Mouse (Mus musculus) CH12.LX (cell line): ENCODE measurements around the gene Myl7. TPM values are rescaled to one million over a fixed set of nuclear protein-coding genes. Genes with fewer than 3 reads are reported as not detected.

ENCODE experiments used
- DNase-seq: peaks from one replicate; pipeline ENCODE4 v3.0.0-alpha.2; 2013; ENCODE audit errors: extremely low read depth
- H3K27ac ChIP-seq: 2 replicates; pipeline ENCODE4 v1.5.1; 2012; ENCODE audit warnings: low read depth, mild to moderate bottlenecking, control low read depth, moderate library complexity; ENCODE audit not compliant: insufficient read depth
- H3K27me3 ChIP-seq: replicated peaks from 2 replicates; pipeline ENCODE3; 2012; ENCODE audit warnings: inconsistent platforms
- H3K36me3 ChIP-seq, 2 experiments: replicated peaks in 1 of 2; 2 replicates each; pipeline versions ENCODE3 to v1.6.1; 2012; ENCODE audit warnings: inconsistent platforms in 1 of 2, low read length in 1 of 2, mild to moderate bottlenecking in 1 of 2, mixed read lengths in 1 of 2, moderate library complexity in 1 of 2; ENCODE audit not compliant: control insufficient read depth in 1 of 2, insufficient read depth in 1 of 2
- H3K4me1 ChIP-seq, 2 experiments: 2 replicates each; pipeline ENCODE4 v1.6.1; 2012; ENCODE audit warnings: inconsistent platforms in 1 of 2, moderate library complexity in 1 of 2; ENCODE audit not compliant: insufficient read depth in 2 of 2, control insufficient read depth in 1 of 2
- H3K4me2 ChIP-seq: 2 replicates; pipeline ENCODE4 v1.6.1; 2012; ENCODE audit warnings: low read depth, mild to moderate bottlenecking, control low read depth; ENCODE audit not compliant: poor library complexity, insufficient read depth, severe bottlenecking
- H3K4me3 ChIP-seq, 3 experiments: fragments of 150-350 bp in 1 of 3; sonication (generic) in 1 of 3; replicated peaks in 1 of 3; 2 replicates each; pipeline versions ENCODE3 to v1.5.1; 2011 to 2012; ENCODE audit warnings: low read depth in 2 of 3, low read length in 2 of 3, mild to moderate bottlenecking in 2 of 3, moderate library complexity in 2 of 3, control low read depth in 1 of 3, improper control_type of control experiment in 1 of 3, inconsistent platforms in 1 of 3, mixed read lengths in 1 of 3; ENCODE audit not compliant: poor library complexity in 1 of 3
- H3K79me2 ChIP-seq: replicated peaks from 2 replicates; pipeline ENCODE4 v1.6.1; 2012; ENCODE audit warnings: mild to moderate bottlenecking, moderate library complexity; ENCODE audit not compliant: control insufficient read depth, poor library complexity, insufficient read depth, severe bottlenecking; ENCODE audit errors: extremely low read depth
- H3K9ac ChIP-seq: 2 replicates; pipeline ENCODE4 v1.6.1; 2012; ENCODE audit warnings: low read depth, mild to moderate bottlenecking, control low read depth, moderate library complexity; ENCODE audit not compliant: insufficient read depth
- H3K9me3 ChIP-seq: replicated peaks from 2 replicates; pipeline ENCODE3; 2012; ENCODE audit warnings: low read length, inconsistent platforms, mixed read lengths
- CHD1 ChIP-seq: IDR thresholded peaks from 2 replicates; pipeline ENCODE4 v1.6.1; 2012; ENCODE audit warnings: low read depth, low read length, improper control_type of control experiment, inconsistent platforms
- E2F4 ChIP-seq: IDR thresholded peaks from 2 replicates; pipeline ENCODE4 v1.6.1; 2011; ENCODE audit warnings: low read depth, low read length, improper control_type of control experiment; ENCODE audit not compliant: insufficient replicate concordance
- EP300 ChIP-seq: IDR thresholded peaks from 2 replicates; pipeline ENCODE4 v1.6.1; 2011; ENCODE audit warnings: low read length, improper control_type of control experiment
- ETS1 ChIP-seq: conservative IDR thresholded peaks from 2 replicates; pipeline ENCODE4 v1.6.1; 2012; ENCODE audit warnings: low read depth, mild to moderate bottlenecking, inconsistent platforms, low read length, improper control_type of control experiment, moderate library complexity
- IRF4 ChIP-seq: IDR thresholded peaks from 2 replicates; pipeline ENCODE4 v1.6.1; 2014; ENCODE audit warnings: low read depth, mild to moderate bottlenecking, inconsistent platforms, low read length, improper control_type of control experiment
- JUN ChIP-seq: IDR thresholded peaks from 2 replicates; pipeline ENCODE4 v1.6.1; 2011; ENCODE audit warnings: low read depth, mild to moderate bottlenecking, low read length, improper control_type of control experiment, moderate library complexity; ENCODE audit not compliant: insufficient read depth
- JUND ChIP-seq: conservative IDR thresholded peaks from 2 replicates; pipeline ENCODE4 v1.6.1; 2011; ENCODE audit warnings: low read depth, low read length, improper control_type of control experiment
- KAT2A ChIP-seq: IDR thresholded peaks from 2 replicates; pipeline ENCODE4 v1.6.1; 2012; ENCODE audit warnings: low read length, improper control_type of control experiment, inconsistent platforms; ENCODE audit not compliant: insufficient replicate concordance
- MAX ChIP-seq: IDR thresholded peaks from 2 replicates; pipeline ENCODE4 v1.6.1; 2011; ENCODE audit warnings: low read length, improper control_type of control experiment
- MAZ ChIP-seq: IDR thresholded peaks from 2 replicates; pipeline ENCODE4 v1.6.1; 2012; ENCODE audit warnings: low read depth, mild to moderate bottlenecking, inconsistent platforms, low read length, improper control_type of control experiment, moderate library complexity
- MEF2A ChIP-seq: IDR thresholded peaks from 2 replicates; pipeline ENCODE4 v1.6.1; 2014; ENCODE audit warnings: low read depth, mild to moderate bottlenecking, inconsistent platforms, low read length, improper control_type of control experiment, borderline replicate concordance
- NELFE ChIP-seq: IDR thresholded peaks from 2 replicates; pipeline ENCODE4 v1.6.1; 2011; ENCODE audit warnings: low read depth, low read length, improper control_type of control experiment
- NRF1 ChIP-seq: IDR thresholded peaks from 2 replicates; pipeline ENCODE4 v1.6.1; 2014; ENCODE audit warnings: low read depth, mild to moderate bottlenecking, inconsistent platforms, low read length, improper control_type of control experiment, moderate library complexity
- POLR2A ChIP-seq: IDR thresholded peaks from 2 replicates; pipeline ENCODE4 v1.6.1; 2011; ENCODE audit warnings: low read depth, mild to moderate bottlenecking, improper control_type of control experiment, low read length
- USF1 ChIP-seq: IDR thresholded peaks from 2 replicates; pipeline ENCODE4 v1.6.1; 2014; ENCODE audit warnings: low read depth, mild to moderate bottlenecking, inconsistent platforms, low read length, improper control_type of control experiment
- USF2 ChIP-seq: conservative IDR thresholded peaks from 2 replicates; pipeline ENCODE4 v1.6.1; 2011; ENCODE audit warnings: low read depth, low read length, improper control_type of control experiment
- ZC3H11A ChIP-seq: IDR thresholded peaks from 2 replicates; pipeline ENCODE4 v1.6.1; 2012; ENCODE audit warnings: low read depth, mild to moderate bottlenecking, inconsistent platforms, low read length, improper control_type of control experiment
- ZMIZ1 ChIP-seq: IDR thresholded peaks from 2 replicates; pipeline ENCODE4 v1.6.1; 2012; ENCODE audit warnings: low read depth, mild to moderate bottlenecking, inconsistent platforms, low read length, improper control_type of control experiment
- ZNF384 ChIP-seq: IDR thresholded peaks from 2 replicates; pipeline ENCODE4 v1.6.1; 2012; ENCODE audit warnings: low read depth, low read length, improper control_type of control experiment, inconsistent platforms
- dilution Hi-C: fragments of 300-500 bp; cut with MboI; formaldehyde crosslinking; loops from 2 replicates; pipeline ENCODE4 v1.14.3; 2020; ENCODE audit warnings: low sequenced_read_pairs; ENCODE audit not compliant: extremely low pct_unique_long_range_greater_than_20kb, extremely low pct_ligation_motif_present
- in situ Hi-C: fragments of 300-500 bp; cut with MboI; formaldehyde crosslinking; loops from 3 replicates; pipeline ENCODE4 v1.14.3; 2019; ENCODE audit warnings: low sequenced_read_pairs, low pct_ligation_motif_present, low pct_unique_long_range_greater_than_20kb, mixed read lengths
- polyA plus RNA-seq: library from polyadenylated mRNA; unstranded; fragments of >175 nt; gene quantifications from 2 replicates; pipeline ENCODE4 v1.2.1, GENCODE M21; 2012; ENCODE audit warnings: low read depth; ENCODE audit not compliant: insufficient read length
- total RNA-seq, 2 experiments: library from RNA; depleted of rRNA; stranded (reverse); fragments of 300-350 nt in 1 of 2; fragments of >200 nt in 1 of 2; gene quantifications; 2 replicates each; pipeline ENCODE4 v1.2.3; 2012 to 2014

Myl7 gene
- total and polyA plus RNA-seq, 3 experiments, result 0.42 TPM; not detected in 2

GRCm38 (mm10) chr11:5901320-5901719 lies 2.7 kb upstream of the Myl7 start:
- no peak for TF ChIP-seq POLR2A
- no peak for TF ChIP-seq IRF4
- no peak for TF ChIP-seq ETS1
- TF ChIP-seq, all 38 proteins: peak for 0
- Histone ChIP-seq H3K79me2 (no peaks in the 10 kb centered on the region), H3K27me3 (peaks cover 11% of the 10 kb centered on the region), H3K4me3 (no peak overlapping the region), H3K4me1 (peaks cover 23% of the 10 kb centered on the region in 2 experiments), H3K9ac (no peak overlapping the region), H3K4me2 (no peak overlapping the region), H3K27ac (no peak overlapping the region), H3K36me3 (no peaks in the 10 kb centered on the region), H3K9me3 (no peaks in the 10 kb centered on the region)
- in situ Hi-C loops, result no loop called here
- dilution Hi-C loops, result no loop called here
- DNase-seq, result no peak

DNA sequence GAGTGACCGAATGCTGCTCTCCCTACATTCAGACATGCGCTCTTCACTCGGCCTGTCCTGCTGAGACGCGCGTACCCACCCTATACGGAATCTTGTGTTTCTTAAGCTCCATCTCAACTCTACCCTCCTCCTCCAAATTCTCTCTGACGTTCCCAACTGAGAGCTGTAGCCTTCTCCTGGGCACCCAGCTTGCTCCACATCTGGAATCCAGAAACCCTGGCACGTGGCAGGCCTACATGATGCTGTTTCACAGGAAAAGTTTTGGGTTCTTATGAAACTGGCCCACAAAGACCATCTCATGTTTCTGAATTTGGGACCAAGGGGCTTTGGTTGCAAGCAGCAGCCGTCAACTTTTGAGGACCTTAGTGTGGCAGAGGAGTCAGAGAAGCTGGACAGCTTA lies 704 bp upstream of the Myl7 start:
- no peak overlapping the region for H3K27ac ChIP-seq
- H3K9ac ChIP-seq, result no peak overlapping the region
- DNase-seq, result no peak
- no peaks in the 10 kb centered on the region for H3K9me3 ChIP-seq
- dilution Hi-C loops (no loop called here), in situ Hi-C loops (no loop called here)
- no peak overlapping the region for H3K4me3 ChIP-seq
- H3K4me1 ChIP-seq, result peaks cover 30 to 35% of the 10 kb centered on the region in 2 experiments
- H3K79me2 ChIP-seq, result no peaks in the 10 kb centered on the region
- peaks cover 11% of the 10 kb centered on the region for H3K27me3 ChIP-seq
- TF ChIP-seq NELFE (no peak), USF2 (no peak), CHD1 (no peak), JUN (no peak), MAZ (no peak), ZMIZ1 (no peak), EP300 (no peak), ZNF384 (no peak), USF1 (no peak), MEF2A (no peak), ZC3H11A (no peak), KAT2A (no peak), JUND (no peak), NRF1 (no peak), E2F4 (no peak), MAX (no peak)
- H3K36me3 ChIP-seq, result no peaks in the 10 kb centered on the region
- no peak overlapping the region for H3K4me2 ChIP-seq
